Mouse (Mus musculus) midbrain, postnatal 0 days (tissue): ENCODE data around the gene Atoh7. TPM values are rescaled to one million over a fixed set of nuclear protein-coding genes. Genes with fewer than 3 reads are reported as not detected.
A peak's percentile ranks its signal among the peaks of the same experiment; 100 is the strongest.
"Not testable (repeated sequence)": the region's sequence is repeated elsewhere in the genome, so short reads cannot be mapped to it uniquely, and the experiment has no call there.

ENCODE experiments used
- ATAC-seq: fragments of 200-750 bp; cut with Nextera tagmentation; 2 replicates; pipeline ENCODE4 v1.8.0; 2017; ENCODE audit warnings: moderate number of reproducible peaks, mild to moderate bottlenecking, moderate TSS enrichment, moderate library complexity; ENCODE audit not compliant: low FRiP score
- DNase-seq: peaks from one replicate; pipeline ENCODE4 v3.0.0-alpha.2; 2015; ENCODE audit warnings: low spot score
- H3K27ac ChIP-seq: fragments of 300-500 bp; sonication (generic); 2 replicates; pipeline ENCODE4 v1.5.1; 2014; ENCODE audit warnings: low read depth, mild to moderate bottlenecking, low read length, mixed read lengths
- H3K27me3 ChIP-seq: fragments of 300-500 bp; sonication (generic); 2 replicates; pipeline ENCODE4 v1.6.1; 2014; ENCODE audit warnings: low read length, control low read depth, mixed read lengths; ENCODE audit not compliant: insufficient read depth
- H3K36me3 ChIP-seq: fragments of 300-500 bp; sonication (generic); 2 replicates; pipeline ENCODE4 v1.6.1; 2014; ENCODE audit warnings: low read length, control low read depth, mixed read lengths; ENCODE audit not compliant: insufficient read depth
- H3K4me1 ChIP-seq: fragments of 300-500 bp; sonication (generic); 2 replicates; pipeline ENCODE4 v1.6.1; 2014; ENCODE audit warnings: mild to moderate bottlenecking, control low read depth, antibody characterized with exemption, low read length, mixed read lengths; ENCODE audit not compliant: insufficient read depth
- H3K4me2 ChIP-seq: fragments of 300-500 bp; sonication (generic); 2 replicates; pipeline ENCODE4 v1.6.1; 2014; ENCODE audit warnings: low read depth, mild to moderate bottlenecking, low read length, mixed read lengths; ENCODE audit not compliant: poor library complexity, severe bottlenecking
- H3K4me3 ChIP-seq: fragments of 300-500 bp; sonication (generic); 2 replicates; pipeline ENCODE4 v1.5.1; 2014; ENCODE audit warnings: low read depth, mild to moderate bottlenecking, low read length, moderate library complexity
- H3K9ac ChIP-seq: fragments of 300-500 bp; sonication (generic); replicated peaks from 2 replicates; pipeline ENCODE4 v1.6.1; 2014; ENCODE audit warnings: mild to moderate bottlenecking, low read length, moderate library complexity, mixed read lengths; ENCODE audit not compliant: poor library complexity, severe bottlenecking
- H3K9me3 ChIP-seq: fragments of 300-500 bp; sonication (generic); 2 replicates; pipeline ENCODE4 v1.6.1; 2016; ENCODE audit warnings: low read length, control low read depth
- CTCF ChIP-seq: IDR thresholded peaks from 2 replicates; pipeline ENCODE4 v1.5.1; 2016; ENCODE audit warnings: antibody characterized with exemption, mild to moderate bottlenecking
- WGBS: fragments of 180-500 bp; shearing (Covaris S2); extraction: QIAGEN DNeasy Blood & Tissue Kit; methylation state at CpG from one replicate; pipeline ENCODE4 v1.1.7; 2014; 5-methylcytosine and 5-hydroxymethylcytosine counted together
- polyA plus RNA-seq: library from polyadenylated mRNA; unstranded; fragments of >200 nt; fragmentation: Nextera tagmentation; extraction: Ambion mirVana; gene quantifications from 2 replicates; pipeline ENCODE4 v1.2.1, GENCODE M21; 2015
- total RNA-seq: library from RNA; depleted of rRNA; stranded (reverse); fragments of >200 nt; gene quantifications from 2 replicates; pipeline ENCODE4 v1.2.3, GENCODE M21; 2014; rRNA removed

Gene Atoh7
- total RNA-seq (0.99 and 4.4 TPM in 2 replicates), polyA plus RNA-seq (4.8 and 6.0 TPM in 2 replicates)

DNA sequence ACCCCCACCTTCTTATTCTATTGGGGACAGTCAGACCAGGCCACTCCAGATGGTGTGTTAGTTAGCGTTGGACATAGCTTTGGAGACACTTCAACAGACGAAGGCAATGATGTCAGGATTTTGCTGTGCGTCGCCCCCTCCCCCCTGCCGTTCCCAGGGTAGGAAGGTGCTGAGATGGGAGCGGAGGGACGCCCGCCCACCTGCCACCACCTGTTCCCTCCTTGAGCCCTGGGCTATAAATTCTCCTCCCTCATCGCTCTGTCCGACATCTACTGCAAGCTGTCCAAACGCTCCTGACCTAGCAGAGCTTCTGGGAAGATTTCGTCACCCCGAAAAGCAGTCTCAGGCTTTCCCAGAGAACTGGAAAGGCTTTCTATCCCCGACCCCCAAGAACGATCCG lies at the start of gene Atoh7:
Atoh7 (plus strand) TSS at position 131 of the 400 bp plus-strand sequence.
- Histone ChIP-seq H3K4me2 (peak within 1 kb of the TSS; percentile 94), H3K9ac (peak within 1 kb of the TSS; percentile 72), H3K36me3 (no peaks in the 10 kb centered on the region), H3K4me3 (peak within 1 kb of the TSS; percentile 69), H3K9me3 (no peaks in the 10 kb centered on the region), H3K4me1 (0 out of 2 replicates have a peak, but pooled peaks cover 2% of the 10 kb centered on the region), H3K27ac (peak within 1 kb of the TSS; percentile 47), H3K27me3 (no peaks in the 10 kb centered on the region)
- TF ChIP-seq CTCF: no peak
- WGBS: 6% methylated on average over 16 of the region's 16 CpGs
- ATAC-seq (no peak), DNase-seq (no peak)

DNA sequence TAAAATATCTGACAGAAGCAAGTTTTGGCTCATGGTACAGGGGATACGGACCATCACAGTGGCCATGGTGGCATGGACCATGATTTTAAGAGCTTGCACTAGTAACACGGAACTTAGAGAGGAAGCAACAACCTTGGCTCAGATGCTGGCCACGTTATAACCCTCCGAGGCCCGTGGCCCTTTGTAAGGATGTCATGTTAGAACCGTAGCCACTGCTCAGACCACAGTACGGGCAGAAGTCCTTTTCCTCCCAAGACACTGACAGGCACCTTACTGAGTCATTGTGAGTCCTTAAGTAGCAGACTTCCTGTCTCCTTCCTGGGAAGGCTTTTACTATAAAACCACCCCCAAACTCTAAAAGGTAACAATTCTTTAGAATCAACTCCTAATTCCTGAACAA lies 48.2 kb upstream of the Atoh7 start:
- Histone ChIP-seq H3K27me3 (no peaks in the 10 kb centered on the region), H3K9me3 (no peaks in the 10 kb centered on the region), H3K27ac (no peak overlapping the region), H3K4me1 (no peaks in the 10 kb centered on the region), H3K4me2 (no peak overlapping the region), H3K9ac (no peak overlapping the region), H3K36me3 (no peaks in the 10 kb centered on the region), H3K4me3 (no peak overlapping the region)
- DNase-seq (no peak), ATAC-seq (no peak)
- TF ChIP-seq CTCF: no peak
- WGBS: 65% methylated on average over 7 of the region's 7 CpGs

- Histone ChIP-seq H3K4me1 (no peaks in the 10 kb centered on the region), H3K4me2 (no peak overlapping the region), H3K27me3 (no peaks in the 10 kb centered on the region), H3K36me3 (no peaks in the 10 kb centered on the region), H3K27ac (no peak overlapping the region), H3K4me3 (no peak overlapping the region), H3K9ac (no peak overlapping the region), H3K9me3 (no peaks in the 10 kb centered on the region)
- WGBS: 82% methylated on average over 6 of the region's 6 CpGs
- no peak for TF ChIP-seq CTCF
- ATAC-seq: no peak
- no peak for DNase-seq
Observed at GRCm38 (mm10) chr10:63052011-63052410, 47.4 kb upstream of the Atoh7 start.

DNA sequence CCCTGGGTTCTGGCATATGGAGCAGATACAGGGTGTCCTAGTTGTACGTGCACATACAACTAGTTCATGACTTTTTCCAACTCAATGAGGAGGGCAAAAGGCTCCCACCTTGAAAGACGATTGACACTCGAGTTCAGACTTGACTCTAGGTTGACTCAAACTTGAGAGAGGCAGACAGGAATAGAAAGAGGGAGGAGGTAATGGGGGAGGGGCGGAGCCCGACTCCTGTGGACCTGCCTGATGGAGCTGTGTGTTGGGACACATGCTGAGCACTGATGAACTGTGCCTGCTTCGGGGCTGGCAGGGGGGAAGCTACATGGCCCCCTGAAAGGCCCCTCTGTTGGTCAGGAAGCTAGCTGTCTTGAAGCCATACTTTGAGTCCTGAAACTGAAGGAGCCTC lies 46.4 kb upstream of the Atoh7 start:
- Histone ChIP-seq H3K4me1 (no peaks in the 10 kb centered on the region), H3K27ac (no peak overlapping the region), H3K4me2 (no peak overlapping the region), H3K9me3 (no peaks in the 10 kb centered on the region), H3K4me3 (no peak overlapping the region), H3K36me3 (no peaks in the 10 kb centered on the region), H3K27me3 (no peaks in the 10 kb centered on the region), H3K9ac (no peak overlapping the region)
- no peak for DNase-seq
- no peak for ATAC-seq
- no peak for TF ChIP-seq CTCF
- WGBS: 64% methylated on average over 6 of the region's 6 CpGs

GRCm38 (mm10) chr10:63054071-63054470 lies 45.4 kb upstream of the Atoh7 start:
- not testable (repeated sequence) for H3K4me3 ChIP-seq, H3K4me1 ChIP-seq, DNase-seq, ATAC-seq, H3K36me3 ChIP-seq, H3K9me3 ChIP-seq, H3K27ac ChIP-seq, H3K4me2 ChIP-seq, H3K9ac ChIP-seq, H3K27me3 ChIP-seq
- WGBS: 90% methylated on average over 6 of the region's 6 CpGs

GRCm38 (mm10) chr10:63054586-63054985 lies 44.9 kb upstream of the Atoh7 start:
- H3K4me1 ChIP-seq: no peaks in the 10 kb centered on the region
- 73% methylated on average over 2 of the region's 2 CpGs for WGBS
- H3K36me3 ChIP-seq: no peaks in the 10 kb centered on the region

More at GRCm38 (mm10) chr10:63054586-63054985, 44.9 kb upstream of the Atoh7 start:
- ATAC-seq (no peak), DNase-seq (no peak)
- H3K9me3 ChIP-seq: no peaks in the 10 kb centered on the region
- H3K4me2 ChIP-seq: no peak overlapping the region
- H3K9ac ChIP-seq: no peak overlapping the region
- no peak overlapping the region for H3K27ac ChIP-seq
- no peak overlapping the region for H3K4me3 ChIP-seq
- TF ChIP-seq CTCF: peak; percentile 12; the same call in 1 of the 2 replicates
- H3K27me3 ChIP-seq: no peaks in the 10 kb centered on the region
